Mouse (Mus musculus) cerebellum, adult 8-10 months (tissue): ENCODE results near the gene Zfp512b.

ENCODE experiments used
- DNase-seq: peaks from one replicate; pipeline ENCODE4 v3.0.0; 2022

Zfp512b gene

DNA sequence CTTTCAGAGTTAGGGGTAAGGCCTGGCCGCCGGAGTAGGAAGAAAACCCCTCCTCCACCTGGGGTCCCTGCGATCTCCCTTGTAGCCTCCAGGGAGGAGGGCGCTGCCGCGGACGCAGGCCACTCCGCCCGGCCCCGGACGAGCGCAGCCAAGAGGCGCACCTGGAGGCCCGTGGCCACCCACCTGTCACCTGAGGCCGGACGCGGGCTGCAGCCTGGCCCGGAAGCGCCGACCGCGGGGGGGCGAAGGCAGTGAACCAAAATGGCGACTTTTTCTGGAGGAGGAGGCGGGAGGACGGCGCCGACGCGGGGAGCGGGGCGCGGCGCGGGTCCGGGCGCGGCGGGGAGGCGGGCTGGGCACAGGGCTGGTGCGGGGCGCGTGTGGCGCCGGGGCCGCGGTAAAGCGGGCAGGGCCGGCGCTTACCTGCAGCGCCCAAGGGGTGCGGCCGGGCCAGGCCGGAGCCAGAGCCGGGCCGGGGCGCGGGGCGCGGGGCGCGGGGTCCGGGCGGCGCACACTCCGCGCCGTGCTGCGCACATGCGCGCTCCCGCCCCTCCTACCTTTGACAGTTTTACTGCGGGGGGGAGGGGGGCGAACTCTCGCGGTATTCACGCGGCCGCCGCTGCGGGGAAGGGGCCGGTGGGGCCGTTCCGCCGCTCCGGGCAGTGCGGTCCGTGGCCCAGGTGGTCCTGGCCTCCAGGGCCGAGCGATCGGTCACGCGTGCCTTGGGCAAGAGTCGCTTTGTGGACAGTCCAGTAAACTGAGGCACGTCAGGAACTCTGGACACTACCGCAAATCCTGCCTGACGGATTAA is at the start of gene Zfp512b:
Gene Zfp512b (minus strand): TSS at position 573 of the 811 bp plus-strand sequence.
- peak; percentile 82 for DNase-seq

DNA sequence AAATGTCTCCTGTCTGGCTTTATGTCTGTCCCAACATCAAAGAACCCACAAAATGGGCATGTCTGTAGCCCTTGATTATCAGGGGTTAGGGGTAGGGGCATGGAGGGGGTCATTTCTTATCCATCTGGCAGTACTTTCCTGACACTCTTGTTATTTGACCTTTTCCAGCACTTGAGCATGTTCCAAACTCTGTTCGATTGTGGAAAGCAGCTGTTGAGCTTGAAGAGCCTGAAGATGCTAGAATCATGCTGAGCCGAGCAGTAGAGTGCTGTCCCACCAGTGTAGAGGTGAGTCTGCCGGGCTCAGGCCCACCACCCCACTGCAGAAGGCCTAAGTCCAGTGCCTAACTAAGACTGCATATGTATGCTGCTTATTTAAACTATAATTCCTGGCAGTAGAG is 43.3 kb upstream of the Zfp512b start:
- DNase-seq = no peak

- DNase-seq = peak; percentile 49
Observed at GRCm38 (mm10) chr2:181632624-181633023, 40.0 kb upstream of the Zfp512b start.

GRCm38 (mm10) chr2:181628471-181628870 is 35.9 kb upstream of the Zfp512b start:
- DNase-seq = no peak

- DNase-seq = no peak
Observed at GRCm38 (mm10) chr2:181623401-181623800, 30.8 kb upstream of the Zfp512b start.

- no peak for DNase-seq
Observed at GRCm38 (mm10) chr2:181618761-181619495, 26.3 kb upstream of the Zfp512b start.

DNA sequence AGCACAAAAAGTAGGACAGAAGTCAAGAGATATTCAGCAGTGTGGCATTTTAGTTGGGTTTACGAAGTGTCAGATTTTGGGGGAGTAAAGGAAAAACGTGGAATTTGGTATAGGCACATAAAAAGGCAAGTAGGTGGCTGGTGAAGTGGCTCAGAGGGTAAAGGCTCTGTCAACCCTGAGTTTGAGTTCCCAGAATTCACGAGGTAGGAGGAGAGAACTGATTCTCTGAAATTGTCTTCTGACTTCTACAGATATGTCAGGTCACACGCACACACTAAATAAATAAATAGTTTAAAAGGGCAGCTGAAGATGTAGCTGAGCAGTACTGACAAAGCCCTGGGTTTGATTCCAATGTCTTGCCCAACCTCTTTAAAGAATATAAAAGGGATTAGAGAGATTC is 9.8 kb upstream of the Zfp512b start:
- no peak for DNase-seq

DNA sequence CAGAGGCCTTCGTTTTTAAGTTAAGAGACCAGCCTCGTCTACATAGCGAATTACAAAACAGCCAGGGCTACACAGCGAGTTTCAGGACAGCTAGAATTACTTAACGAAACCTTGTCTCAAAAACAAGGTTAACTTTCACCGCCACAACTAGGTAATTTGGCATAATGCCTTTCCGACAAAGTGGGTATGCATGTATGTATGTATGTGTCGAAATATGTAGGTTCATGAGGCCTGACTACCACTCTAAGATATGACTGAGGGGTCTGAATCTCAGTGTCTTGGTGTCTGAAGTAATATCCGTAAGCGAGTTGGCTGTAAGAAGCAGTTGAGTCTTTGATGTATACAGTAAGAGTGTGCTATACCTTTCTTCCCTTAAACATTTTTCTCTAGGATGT is 9.1 kb upstream of the Zfp512b start:
- DNase-seq = no peak

- peak; percentile 97 for DNase-seq
Observed at GRCm38 (mm10) chr2:181600828-181601750, 8.5 kb upstream of the Zfp512b start.

DNA sequence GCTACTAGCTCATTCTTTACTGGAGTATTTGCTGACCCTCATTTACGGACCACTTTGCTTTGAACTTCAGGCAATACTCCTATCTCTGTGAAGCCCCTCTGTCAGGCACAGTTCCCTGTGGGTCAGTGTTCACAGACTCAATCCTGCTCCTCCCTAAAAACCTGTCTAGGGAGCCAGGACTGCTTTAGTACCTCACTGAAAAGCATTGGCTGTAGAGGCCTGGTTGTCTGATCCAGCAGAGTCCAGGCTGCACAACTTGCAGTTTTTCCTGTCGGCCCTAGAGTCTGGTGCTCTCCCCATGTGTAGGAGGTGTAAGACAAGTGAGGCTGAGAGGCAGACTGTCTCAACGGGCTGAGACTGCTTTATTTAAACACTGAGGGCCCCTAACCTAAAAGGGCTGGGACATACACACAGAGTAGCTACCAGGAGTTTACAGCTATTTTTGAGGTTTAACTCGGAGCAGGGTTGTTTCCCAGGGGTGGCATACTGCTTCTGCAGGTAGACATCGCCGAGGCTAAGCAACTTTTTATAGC is 7.7 kb upstream of the Zfp512b start:
- DNase-seq = peak; percentile 30

GRCm38 (mm10) chr2:181598454-181599351 is 6.1 kb upstream of the Zfp512b start, which contains the start of gene Samd10:
Samd10 (minus strand) TSS chr2:181599212.
- peak; percentile 78 for DNase-seq

GRCm38 (mm10) chr2:181597378-181598061 is 4.9 kb upstream of the Zfp512b start:
- peak; percentile 27 for DNase-seq

DNA sequence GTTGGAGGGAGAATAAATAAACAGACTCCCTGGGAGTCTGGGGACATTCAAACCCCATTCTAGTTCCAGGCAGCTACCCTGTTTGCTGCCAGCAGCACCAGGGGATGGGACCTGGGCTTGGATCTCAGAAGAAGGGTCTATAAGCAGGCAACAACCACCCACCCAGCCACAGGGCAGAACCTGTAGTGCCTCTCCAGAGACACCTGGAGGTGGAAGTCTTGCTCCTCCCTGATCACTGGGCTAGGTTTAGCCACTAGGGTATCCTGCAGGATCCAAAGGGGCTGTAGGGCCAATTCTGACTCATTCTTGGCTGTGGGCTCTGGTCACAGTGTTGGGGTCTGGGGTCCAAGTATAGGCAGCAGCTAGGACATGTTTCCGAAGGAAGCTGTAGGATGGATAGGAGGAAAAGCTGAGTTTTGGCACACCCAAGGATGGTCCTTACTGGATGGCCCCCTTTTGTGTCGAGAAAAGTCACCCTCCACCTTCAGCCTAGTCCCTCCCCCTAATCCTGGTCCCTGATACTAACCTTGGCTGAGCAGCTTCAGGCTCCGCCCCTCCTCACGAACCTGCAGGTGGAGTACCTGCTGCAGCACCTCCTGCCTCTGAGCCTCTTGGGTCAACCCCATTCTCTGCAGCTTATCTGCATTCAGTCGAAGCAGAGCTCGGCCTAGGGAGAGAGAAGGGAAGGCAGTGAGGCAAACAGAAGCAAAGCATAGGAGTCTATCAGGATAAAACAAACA is 3.8 kb upstream of the Zfp512b start:
- peak; percentile 23 for DNase-seq

GRCm38 (mm10) chr2:181594946-181595696 is 2.5 kb upstream of the Zfp512b start:
- peak; percentile 66 for DNase-seq

DNA sequence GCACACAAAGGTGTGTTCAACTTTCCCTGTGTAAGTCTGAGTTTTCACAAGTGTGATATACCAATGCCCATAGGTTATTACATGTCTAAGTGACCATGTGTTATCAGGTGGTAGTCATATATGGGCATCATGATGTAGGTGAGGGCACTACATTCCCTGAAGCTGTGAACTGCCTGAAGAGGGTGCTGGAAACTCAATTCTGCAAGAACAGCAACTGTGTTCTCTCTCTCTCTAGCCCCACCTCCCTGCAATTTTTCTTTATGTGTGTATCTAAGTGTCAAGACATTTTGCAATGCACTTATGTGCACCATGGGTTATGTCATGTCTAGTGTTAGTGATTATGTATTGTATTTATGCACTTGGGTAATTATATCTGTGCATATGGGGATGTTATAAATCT is 1.3 kb upstream of the Zfp512b start:
- DNase-seq = no peak

GRCm38 (mm10) chr2:181593042-181593421 is 429 bp upstream of the Zfp512b start:
- DNase-seq = no peak

- peak; percentile 37 for DNase-seq
Observed at GRCm38 (mm10) chr2:181591528-181592085, 996 bp downstream of the Zfp512b start, which contains the start of gene Prpf6. Prpf6 (plus strand) TSS chr2:181591868.

- no peak for DNase-seq
Observed at GRCm38 (mm10) chr2:181590471-181590870, 2.1 kb downstream of the Zfp512b start.

DNA sequence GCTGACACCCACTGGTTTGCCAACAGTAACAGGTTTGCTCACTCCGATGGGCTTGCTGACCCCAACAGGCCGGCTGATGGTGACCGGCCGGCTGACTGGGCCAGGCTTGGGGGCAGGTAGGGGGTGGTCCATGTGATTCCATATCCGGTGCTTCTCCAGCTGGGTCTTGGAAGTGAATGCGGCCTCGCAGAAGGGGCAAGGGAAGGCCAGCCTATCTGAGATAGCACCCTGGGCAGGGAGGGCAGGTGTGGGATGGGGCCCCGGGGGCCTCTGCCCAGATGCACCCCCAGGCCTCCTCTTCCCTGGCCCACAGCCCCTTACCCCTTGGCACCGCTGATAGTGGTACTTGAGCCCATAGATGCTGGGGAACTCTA is 2.9 kb downstream of the Zfp512b start:
- DNase-seq = peak; percentile 25
